Mouse (Mus musculus) mature B cell (primary cell): ENCODE results near the gene Rab8a.

Source experiments
- in situ Hi-C: fragments of 300-500 bp; cut with MboI; formaldehyde crosslinking; loops from 2 replicates; pipeline ENCODE4 v1.14.3; 2019

Rab8a gene

GRCm38 (mm10) chr8:72146556-72146955 is 14.4 kb upstream of the Rab8a start:
- in situ Hi-C loops: no loop called here

- in situ Hi-C loops: no loop called here
Observed at GRCm38 (mm10) chr8:72147266-72147665, 13.7 kb upstream of the Rab8a start.

DNA sequence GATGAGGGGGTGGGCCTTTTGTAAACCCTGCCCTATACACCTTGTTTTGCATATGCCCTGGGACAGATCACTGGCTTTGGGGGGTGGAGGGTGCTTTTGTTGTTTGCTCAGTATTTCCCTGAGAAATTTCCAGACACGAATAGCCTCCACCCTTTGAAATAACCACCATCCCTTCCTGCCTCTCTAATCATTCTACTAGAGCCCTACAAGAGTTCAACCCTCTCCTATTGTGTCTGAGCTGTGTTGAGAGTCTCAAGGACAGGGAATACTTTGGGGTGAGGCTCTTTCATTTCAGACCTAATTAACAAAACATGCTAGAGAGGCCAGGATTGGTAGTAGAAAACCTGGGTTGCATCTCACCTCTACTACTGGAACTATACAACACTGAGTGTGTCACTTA is 11.9 kb upstream of the Rab8a start:
- in situ Hi-C loops: no loop called here

GRCm38 (mm10) chr8:72151418-72152078 is 9.5 kb upstream of the Rab8a start:
- in situ Hi-C loops: no loop called here

- in situ Hi-C loops: no loop called here
Observed at GRCm38 (mm10) chr8:72153382-72153781, 7.6 kb upstream of the Rab8a start.

- in situ Hi-C loops: no loop called here
Observed at GRCm38 (mm10) chr8:72158096-72158495, 2.9 kb upstream of the Rab8a start.

DNA sequence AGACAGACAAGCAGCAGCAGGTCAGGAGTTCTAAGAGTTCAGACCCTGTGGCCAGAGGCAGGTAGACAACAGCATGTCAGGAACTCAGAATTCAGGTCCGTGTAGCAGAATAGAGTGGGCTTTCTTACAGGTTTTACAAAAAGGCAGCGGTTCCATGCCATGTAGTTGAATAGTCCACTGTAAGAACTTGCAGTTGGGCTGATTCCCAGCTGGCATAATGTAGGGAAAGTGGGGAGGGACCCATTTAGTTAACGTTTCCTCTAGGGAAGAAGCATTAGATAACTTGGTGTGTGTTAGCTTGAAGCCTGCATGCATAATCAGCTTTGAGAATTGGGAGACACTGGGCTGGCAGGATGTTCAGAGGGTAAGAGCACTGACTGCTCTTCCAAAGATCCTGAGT is 2.3 kb upstream of the Rab8a start:
- in situ Hi-C loops: no loop called here

GRCm38 (mm10) chr8:72160007-72160406 is 993 bp upstream of the Rab8a start:
- in situ Hi-C loops: no loop called here

DNA sequence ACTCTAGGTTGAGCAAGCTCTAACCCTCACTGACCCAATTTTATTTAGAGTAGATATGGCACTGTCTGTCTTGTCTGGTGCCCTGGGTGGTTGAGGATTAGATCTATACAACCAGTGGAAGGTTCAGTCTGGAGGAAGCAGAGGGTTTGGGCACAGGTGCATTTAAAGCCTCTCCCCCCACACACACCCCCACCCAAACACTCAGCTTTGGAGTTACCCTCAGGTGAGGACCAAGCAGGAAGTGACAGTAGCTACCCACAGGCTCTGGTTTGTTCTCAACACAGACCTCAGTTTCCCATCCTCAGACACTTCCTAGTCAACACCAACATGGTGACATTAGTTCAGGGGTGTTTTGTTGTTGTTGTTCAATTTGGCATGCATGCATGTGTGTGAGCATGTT is 1.8 kb downstream of the Rab8a start:
- in situ Hi-C loops: no loop called here

DNA sequence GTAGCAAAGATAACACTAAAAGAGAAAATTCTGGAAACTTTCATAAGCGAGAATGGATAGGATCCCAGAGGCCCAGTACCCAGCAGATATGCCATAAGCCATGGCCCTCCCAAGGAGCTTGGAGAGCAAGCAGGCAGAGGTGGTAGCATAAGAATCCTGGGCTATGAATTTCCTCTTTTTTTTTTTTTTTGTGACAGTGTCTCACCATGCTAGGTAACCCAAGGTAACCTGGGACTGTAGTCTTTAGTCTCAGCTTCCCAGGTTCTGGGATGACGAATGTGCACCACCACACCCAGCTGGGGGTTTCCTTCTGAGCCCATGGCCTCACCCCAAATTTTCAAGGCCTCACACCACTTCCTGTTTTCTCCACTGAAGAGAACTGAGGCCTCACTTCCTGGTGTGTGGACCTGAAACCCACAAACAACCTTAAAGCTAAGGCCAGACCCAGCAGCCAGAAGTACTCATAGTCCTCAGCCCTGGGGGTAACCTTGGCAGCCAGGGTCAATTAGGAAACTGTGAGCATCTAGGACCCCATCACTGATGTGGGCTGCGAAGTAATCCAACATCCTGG is 8.2 kb downstream of the Rab8a start:
- in situ Hi-C loops: no loop called here

DNA sequence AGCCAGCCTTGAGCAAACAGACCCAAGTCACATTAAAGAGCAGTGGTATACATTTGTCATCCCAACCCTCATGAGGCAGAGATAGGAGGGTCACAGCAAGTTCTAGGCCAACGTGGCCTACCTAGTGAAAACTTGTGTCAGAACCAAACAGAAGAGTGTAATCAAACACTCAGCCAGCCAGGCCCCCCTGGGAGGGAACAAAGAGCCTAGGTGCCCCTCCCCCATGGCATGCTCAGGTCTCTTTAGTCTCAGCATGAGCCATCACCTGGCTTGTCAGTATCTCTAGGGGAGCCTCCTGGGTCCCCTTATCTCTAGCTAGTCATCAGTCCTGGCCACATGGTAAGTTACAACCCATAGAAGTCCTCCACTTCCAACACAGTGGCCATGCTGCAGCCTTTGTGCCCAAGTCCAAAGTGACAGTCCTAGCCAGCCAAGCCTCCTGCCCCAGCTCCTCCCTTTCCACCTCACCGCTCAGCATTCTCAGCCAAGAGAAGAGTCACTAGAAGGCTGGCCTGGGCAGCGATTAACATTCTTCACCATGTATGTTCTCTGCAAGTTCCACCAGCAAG is 8.8 kb downstream of the Rab8a start:
- in situ Hi-C loops: loop anchor here (10.0 kb wide), 1 partner anchor 195 kb away; no protein-coding TSS in a partner anchor

DNA sequence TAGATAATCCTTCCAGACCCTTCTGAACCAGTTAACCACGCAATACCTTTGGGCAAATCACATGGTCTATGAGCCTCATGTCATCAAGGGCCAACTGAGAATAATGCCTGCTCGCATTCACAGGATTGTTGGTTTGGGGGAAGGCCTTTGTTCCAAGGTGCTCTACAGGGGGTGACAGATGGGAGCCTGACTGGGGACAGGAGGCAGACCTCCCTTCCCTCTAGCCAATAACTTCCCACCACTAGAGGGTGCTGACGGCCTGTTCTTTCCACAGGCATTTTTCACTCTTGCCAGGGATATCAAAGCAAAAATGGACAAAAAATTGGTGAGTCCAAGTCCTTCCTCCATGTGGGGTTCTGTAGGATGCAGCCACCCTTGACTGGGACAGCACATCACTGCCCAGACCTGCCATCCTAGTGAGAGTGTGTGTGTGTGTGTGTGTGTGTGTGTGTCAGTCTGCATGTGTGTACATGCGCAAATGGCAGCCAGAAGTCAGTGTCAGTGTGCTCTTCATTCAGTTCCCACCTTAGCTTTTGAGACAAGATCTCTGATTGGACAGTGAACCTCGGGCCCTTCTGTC is 16.4 kb downstream of the Rab8a start:
- in situ Hi-C loops: loop anchor here (10.0 kb wide), 1 partner anchor 187 kb away; no protein-coding TSS in a partner anchor

DNA sequence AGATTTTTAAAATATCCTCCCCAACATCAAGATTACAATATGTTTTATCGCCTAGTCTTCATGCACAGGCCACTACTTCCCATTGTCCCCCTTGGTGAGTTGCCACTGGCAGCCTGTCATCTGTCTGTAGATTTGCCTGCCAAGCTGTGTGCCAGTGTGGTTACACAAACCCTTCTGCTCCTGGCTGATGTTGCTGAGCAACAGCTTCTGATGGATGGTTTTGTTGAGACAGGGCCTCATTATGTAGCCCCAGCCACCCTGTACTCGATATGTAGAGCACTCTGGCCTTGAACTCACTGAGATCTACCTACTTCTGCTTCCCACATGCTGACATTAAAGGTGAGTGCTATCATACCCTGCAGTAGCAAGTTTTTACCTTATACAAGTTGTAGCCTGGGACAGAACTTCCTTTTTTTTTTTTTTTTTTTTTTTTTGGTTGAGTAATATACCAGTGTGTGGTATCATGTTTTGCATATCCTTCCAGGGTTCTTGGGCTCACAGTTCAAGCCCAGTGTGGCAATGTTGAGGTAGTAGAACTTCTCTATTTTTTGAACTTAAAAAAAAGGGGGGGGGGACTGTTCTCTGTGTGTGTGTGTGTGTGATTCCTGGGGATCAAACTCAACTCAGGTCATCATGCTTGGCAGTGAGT is 22.7 kb downstream of the Rab8a start:
- in situ Hi-C loops: no loop called here

DNA sequence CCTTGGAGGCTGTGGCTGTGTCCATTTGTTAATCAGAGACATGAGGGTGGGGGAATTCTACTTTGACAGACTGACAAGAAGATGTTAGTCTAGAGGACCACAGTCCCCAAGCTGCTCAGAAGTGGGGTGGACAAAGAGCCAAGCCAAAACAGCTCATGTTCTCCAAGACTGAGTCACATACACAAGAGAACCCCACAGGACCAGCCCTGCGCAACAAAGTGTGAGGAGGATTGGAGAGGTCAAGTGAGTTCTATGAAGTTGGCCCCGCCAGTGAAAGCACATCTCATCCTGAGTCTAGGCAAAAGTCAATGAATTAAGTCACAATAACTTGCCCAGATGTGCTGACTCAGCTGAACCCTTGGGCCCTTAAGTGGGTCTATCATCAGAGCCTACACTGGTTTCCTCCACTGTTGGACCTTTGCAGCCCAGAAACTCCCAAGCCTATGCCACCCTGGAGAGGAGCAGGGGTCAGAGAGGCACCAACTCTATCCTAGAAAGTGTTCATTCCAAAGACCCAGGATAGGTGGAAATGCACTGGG is 26.9 kb downstream of the Rab8a start:
- in situ Hi-C loops: no loop called here

DNA sequence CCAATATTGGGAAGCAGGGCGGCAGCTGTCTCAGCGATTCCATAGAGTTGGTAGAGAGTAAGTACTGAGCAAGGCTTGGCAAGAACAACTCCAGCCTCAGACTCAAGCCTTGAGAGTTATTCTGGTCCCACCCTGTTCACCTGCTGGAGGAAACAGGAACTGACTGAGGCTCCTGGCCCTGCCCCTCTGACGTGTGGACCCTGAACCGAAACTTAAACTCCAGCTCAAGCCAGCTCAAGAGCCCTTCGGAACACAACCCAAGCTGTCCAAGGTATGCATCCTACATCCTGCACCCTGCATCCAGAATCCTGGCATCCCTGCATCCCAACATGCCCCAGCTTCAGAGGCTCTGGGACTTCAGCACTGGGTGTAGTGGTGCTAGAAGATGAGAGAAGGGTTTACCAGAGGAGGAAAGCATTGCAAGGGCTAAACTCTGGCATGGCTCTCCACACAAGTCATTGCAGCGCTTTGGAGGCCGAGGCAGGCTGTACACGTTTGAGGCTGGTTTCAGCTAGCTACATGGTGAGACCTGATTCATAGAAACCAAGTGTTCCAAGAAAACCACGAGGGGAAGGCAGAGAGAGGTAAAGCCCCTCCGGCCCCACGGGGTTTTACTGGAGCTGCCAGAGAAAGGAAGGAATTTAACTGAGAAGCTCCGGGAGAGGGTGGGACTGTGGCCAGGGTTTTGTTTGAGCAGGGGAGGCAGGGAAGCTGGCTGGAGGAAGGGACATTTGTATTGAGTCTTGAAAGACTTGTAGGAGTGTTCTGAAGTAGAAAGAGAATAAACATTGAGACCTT is 28.6 kb downstream of the Rab8a start, which contains the start of gene Hsh2d:
Hsh2d (plus strand) TSS at position 222 of the 798 bp plus-strand sequence.
- in situ Hi-C loops: no loop called here

DNA sequence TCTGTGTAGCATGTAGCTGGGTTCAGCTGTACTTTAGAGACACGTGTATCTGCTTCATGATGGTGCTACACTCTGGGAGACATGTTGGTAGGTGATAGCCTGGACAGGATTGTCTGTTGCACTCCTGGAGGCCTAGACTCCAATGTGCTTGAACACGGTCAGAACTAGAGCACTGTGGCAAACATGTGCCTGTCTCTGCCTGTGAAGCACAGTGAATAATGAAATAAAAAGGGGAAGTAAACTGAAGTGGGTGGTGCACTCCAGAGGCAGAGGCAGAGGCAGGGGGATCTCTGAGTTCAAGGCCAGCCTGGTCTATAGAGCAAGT is 29.2 kb downstream of the Rab8a start:
- in situ Hi-C loops: no loop called here

GRCm38 (mm10) chr8:72192065-72192464 is 31.1 kb downstream of the Rab8a start:
- in situ Hi-C loops: no loop called here

DNA sequence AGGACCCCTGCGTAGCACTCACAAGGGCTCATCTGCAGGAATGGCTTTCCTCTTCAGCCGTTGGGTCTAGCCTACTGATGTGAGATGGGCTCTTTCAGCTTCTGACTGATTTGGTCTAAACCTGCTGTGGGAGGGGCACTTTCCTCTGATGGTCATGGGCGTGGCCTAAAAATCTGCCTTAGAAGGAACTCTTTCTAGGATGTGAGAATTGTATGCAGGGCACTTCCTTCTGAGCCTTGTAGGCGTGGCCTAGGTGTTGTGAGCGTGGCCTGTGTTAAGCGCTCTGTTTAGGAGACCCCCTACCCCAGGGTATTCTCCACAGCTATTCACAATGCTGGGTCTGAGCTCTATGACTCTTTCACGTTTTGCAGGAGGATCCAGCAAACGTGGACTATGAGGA is 37.0 kb downstream of the Rab8a start:
- in situ Hi-C loops: no loop called here

GRCm38 (mm10) chr8:72208582-72208981 is 47.6 kb downstream of the Rab8a start:
- in situ Hi-C loops: no loop called here

DNA sequence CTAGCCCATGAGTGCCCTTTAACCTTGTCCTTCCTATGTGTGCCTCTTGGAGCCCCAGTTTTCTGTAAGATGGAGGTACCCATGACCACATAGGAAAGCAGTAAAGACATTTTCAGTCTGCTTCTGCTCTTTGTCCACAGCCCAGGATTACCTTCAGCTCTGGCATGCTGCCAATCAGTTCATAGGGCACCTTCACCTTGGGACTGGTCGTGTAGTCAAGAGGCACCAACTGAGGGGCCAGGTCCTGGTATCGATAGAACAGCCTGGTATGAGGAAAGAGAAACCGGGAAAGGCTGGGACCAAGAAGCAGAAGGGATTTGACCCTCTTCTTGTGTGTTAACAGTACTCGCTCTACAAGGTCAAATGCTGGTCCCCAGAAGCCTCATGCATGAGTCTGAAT is 49.2 kb downstream of the Rab8a start:
- in situ Hi-C loops: no loop called here

DNA sequence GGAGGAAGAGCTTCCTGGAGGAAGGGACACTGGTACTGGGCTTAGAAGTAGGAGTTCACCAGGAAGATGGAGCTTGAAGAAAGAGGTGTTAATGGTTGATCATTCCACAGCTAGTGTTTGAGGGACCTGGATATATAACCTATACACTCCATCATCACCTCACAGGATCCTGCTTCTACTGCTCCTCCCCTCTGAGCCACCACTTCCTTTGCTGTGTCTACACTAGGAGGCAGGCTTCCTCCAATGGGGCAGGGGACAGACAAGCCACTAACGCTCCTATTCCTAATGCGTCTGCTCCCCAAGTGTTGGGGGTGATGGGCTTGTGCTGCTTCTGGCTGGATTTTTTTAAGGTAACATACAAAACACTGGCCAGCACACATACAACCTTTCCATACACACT is 49.7 kb downstream of the Rab8a start:
- in situ Hi-C loops: no loop called here

DNA sequence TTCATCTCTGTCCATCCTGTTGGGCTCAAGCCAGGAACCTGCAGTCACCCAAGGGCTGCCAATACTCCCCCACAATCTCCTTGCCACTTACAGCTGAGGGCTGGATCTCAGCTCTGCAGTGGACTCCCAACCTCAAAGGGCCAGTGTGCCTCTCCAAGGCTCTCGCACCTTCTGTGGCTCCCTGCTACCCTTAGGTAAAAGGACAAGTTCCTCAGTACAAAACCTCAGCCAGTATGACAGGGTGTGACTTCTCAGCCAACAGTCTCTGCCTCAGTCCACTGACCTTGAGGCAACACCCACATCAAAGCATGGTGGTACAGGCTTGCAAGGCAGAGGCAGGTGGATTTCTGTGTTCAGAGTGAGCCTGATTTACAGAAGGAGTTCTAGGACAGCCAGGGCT is 50.8 kb downstream of the Rab8a start:
- in situ Hi-C loops: no loop called here
